Mouse (Mus musculus): ENCODE measurements around the gene Cdh4.

Cdh4 gene

GRCm38 (mm10) chr2:179787256-179787655 lies 345.0 kb downstream of the Cdh4 start:
- no peak for DNase-seq (ENCODE audit: low read depth, low spot score)

- DNase-seq (ENCODE audit: low read depth, low spot score), result no peak
Observed at GRCm38 (mm10) chr2:179787797-179788196, 345.6 kb downstream of the Cdh4 start.

GRCm38 (mm10) chr2:179790684-179791083 lies 348.5 kb downstream of the Cdh4 start:
- DNase-seq (ENCODE audit: low read depth, low spot score), result no peak

GRCm38 (mm10) chr2:179792426-179793133 lies 350.3 kb downstream of the Cdh4 start:
- no peak for DNase-seq (ENCODE audit: low read depth, low spot score)

- no peak for DNase-seq (ENCODE audit: low read depth, low spot score)
Observed at GRCm38 (mm10) chr2:179794354-179794753, 352.1 kb downstream of the Cdh4 start.

GRCm38 (mm10) chr2:179795452-179795851 lies 353.2 kb downstream of the Cdh4 start:
- DNase-seq (ENCODE audit: low read depth, low spot score), result no peak

- no peak for DNase-seq (ENCODE audit: low read depth, low spot score)
Observed at GRCm38 (mm10) chr2:179799906-179800532, 357.8 kb downstream of the Cdh4 start.

GRCm38 (mm10) chr2:179801042-179801441 lies 358.8 kb downstream of the Cdh4 start:
- DNase-seq (ENCODE audit: low read depth, low spot score), result no peak

- peak; percentile 1 for DNase-seq (ENCODE audit: low read depth, low spot score)
Observed at GRCm38 (mm10) chr2:179802411-179802810, 360.2 kb downstream of the Cdh4 start.

GRCm38 (mm10) chr2:179811086-179811485 lies 368.9 kb downstream of the Cdh4 start:
- no peak for DNase-seq (ENCODE audit: low read depth, low spot score)

GRCm38 (mm10) chr2:179813035-179813827 lies 371.0 kb downstream of the Cdh4 start:
- no peak for DNase-seq (ENCODE audit: low read depth, low spot score)

- no peak for DNase-seq (ENCODE audit: low read depth, low spot score)
Observed at GRCm38 (mm10) chr2:179824776-179825326, 382.6 kb downstream of the Cdh4 start.

GRCm38 (mm10) chr2:179828968-179829367 lies 386.7 kb downstream of the Cdh4 start:
- no peak for DNase-seq (ENCODE audit: low read depth, low spot score)

- DNase-seq (ENCODE audit: low read depth, low spot score), result peak; percentile 45
Observed at GRCm38 (mm10) chr2:179829972-179830371, 387.7 kb downstream of the Cdh4 start.

- no peak for DNase-seq (ENCODE audit: low read depth, low spot score)
Observed at GRCm38 (mm10) chr2:179834892-179835291, 392.7 kb downstream of the Cdh4 start.

- no peak for DNase-seq (ENCODE audit: low read depth, low spot score)
Observed at GRCm38 (mm10) chr2:179835570-179835969, 393.3 kb downstream of the Cdh4 start.

GRCm38 (mm10) chr2:179837186-179837585 lies 395.0 kb downstream of the Cdh4 start:
- DNase-seq (ENCODE audit: low read depth, low spot score), result no peak

GRCm38 (mm10) chr2:179838036-179838435 lies 395.8 kb downstream of the Cdh4 start:
- DNase-seq (ENCODE audit: low read depth, low spot score), result no peak

GRCm38 (mm10) chr2:179842610-179843389 lies 400.6 kb downstream of the Cdh4 start:
- no peak for DNase-seq (ENCODE audit: low read depth, low spot score)

- DNase-seq (ENCODE audit: low read depth, low spot score), result no peak
Observed at GRCm38 (mm10) chr2:179849732-179850131, 407.5 kb downstream of the Cdh4 start.

- no peak for DNase-seq (ENCODE audit: low read depth, low spot score)
Observed at GRCm38 (mm10) chr2:179852169-179852568, 409.9 kb downstream of the Cdh4 start.

Data from A20 (cell line).